Mouse (Mus musculus) G1E (cell line): ENCODE results near the gene Plpp7.

Experiments
- CTCF ChIP-seq: IDR thresholded peaks from 2 replicates; pipeline ENCODE4 v1.5.1; 2012; ENCODE audit warnings: low read depth, low read length, inconsistent platforms, mixed read lengths
- GATA1 ChIP-seq: IDR thresholded peaks from 2 replicates; pipeline ENCODE4 v1.6.1; 2012; ENCODE audit warnings: borderline replicate concordance, low read length, inconsistent platforms, mixed read lengths
- GATA2 ChIP-seq: IDR thresholded peaks from 2 replicates; pipeline ENCODE4 v1.6.1; 2012; ENCODE audit warnings: low read depth, low read length, inconsistent platforms, borderline replicate concordance
- POLR2AphosphoS5 ChIP-seq: IDR thresholded peaks from 2 replicates; pipeline ENCODE4 v1.6.1; 2012; ENCODE audit warnings: low read depth, low read length, inconsistent platforms; ENCODE audit not compliant: insufficient replicate concordance
- TAL1 ChIP-seq: conservative IDR thresholded peaks from 2 replicates; pipeline ENCODE4 v1.6.1; 2012; ENCODE audit warnings: low read depth, low read length, inconsistent platforms, mixed read lengths

DNA sequence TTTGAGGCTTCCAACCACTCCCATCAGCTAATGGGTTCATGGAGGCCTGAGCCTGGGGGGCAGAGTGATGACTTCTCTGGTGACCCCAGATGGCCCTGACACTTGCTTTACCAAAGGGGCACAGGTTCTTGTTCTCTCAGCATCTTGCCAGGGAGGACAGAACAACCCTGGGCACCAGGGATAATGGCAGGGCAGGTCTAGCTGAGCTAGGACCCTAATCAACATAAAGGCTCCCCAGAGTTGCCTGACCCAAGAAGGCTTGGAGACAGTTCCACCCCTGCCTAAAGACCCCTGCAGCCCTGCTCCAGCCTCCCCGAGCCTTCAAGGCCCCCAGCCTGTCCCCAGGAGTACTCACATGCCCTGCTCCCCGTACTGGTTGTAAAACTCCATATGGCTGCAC, 13.1 kb upstream of the Plpp7 start:
- TF ChIP-seq GATA1 (no peak), CTCF (no peak), TAL1 (no peak), POLR2AphosphoS5 (no peak), GATA2 (no peak)
